ENCODE assay signal across 8 mouse cellular contexts in the genomic region with DNA sequence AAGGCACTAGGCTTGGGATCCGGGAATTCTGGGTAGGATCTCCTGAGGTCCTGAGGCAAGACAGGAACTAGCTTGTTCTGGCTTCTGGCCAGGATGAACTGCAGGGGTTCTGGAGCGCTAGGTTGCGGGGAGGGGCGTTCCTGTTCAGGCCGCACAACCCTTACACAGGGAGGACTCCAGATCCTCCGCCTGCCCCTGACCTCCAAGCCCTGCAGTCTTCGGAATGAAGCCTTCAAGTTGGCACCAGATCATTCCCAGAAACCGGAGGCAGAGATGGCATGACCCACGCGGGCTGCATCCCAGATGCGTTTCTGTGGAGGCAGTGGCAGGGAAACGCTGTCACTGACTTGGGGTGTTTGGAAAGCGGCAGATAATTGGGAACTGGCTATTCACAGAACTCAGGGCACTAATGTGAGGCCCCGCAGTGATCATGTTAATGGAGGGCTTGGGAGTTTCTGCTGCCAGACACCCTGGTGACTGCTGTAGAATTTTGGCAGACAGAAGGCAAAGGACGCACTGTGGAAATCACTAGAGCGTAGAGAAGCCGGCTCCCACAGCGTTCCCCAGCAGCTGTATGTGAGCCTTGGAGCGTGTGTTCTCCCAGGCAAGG.
DNase-seq lines count a peak whose midpoint lies in the region; ATAC-seq and TF ChIP-seq lines count a peak whose summit lies in the region.

No protein-coding gene starts in this region.

- DNase-seq in left cerebral cortex, adult 2 months (ENCODE audit: extremely low spot score in 1 of 2, low spot score in 2 of 2), result peak in 1 of 2 experiments; percentile 17
- DNase-seq in left cerebral cortex, postnatal 36 days (ENCODE audit: low spot score in 2 of 2), result no peak
- peak; percentile 64 for DNase-seq in cerebellum, adult 8-10 months
- DNase-seq in forebrain, postnatal 0 days, result peak; percentile 57
- DNase-seq in limb, embryonic 10.5 days (ENCODE audit: low spot score), result peak; percentile 64
- peak; percentile 84 for DNase-seq in retina, postnatal 1 day
- DNase-seq in adrenal gland, adult 8-10 months, result no peak
- DNase-seq in spleen, postnatal 14 days (ENCODE audit: low spot score in 2 of 2), result no peak

- no peaks in the 10 kb centered on the region for H3K27me3 ChIP-seq in forebrain, postnatal 0 days (ENCODE audit: insufficient read depth, low read length)
- H3K27me3 ChIP-seq in limb, embryonic 10.5 days (ENCODE audit: low read depth, poor library complexity, severe bottlenecking), result no peaks in the 10 kb centered on the region

- H3K27ac ChIP-seq in left cerebral cortex, adult 2 months, result 0 out of 2 replicates have a peak overlapping the region, but pooled peaks have one; percentile 11
- no peak overlapping the region for H3K27ac ChIP-seq in forebrain, postnatal 0 days (ENCODE audit: low read depth, low read length)
- peak overlapping the region; percentile 70 for H3K27ac ChIP-seq in limb, embryonic 10.5 days

- peak overlapping the region; percentile 42 for H3K4me3 ChIP-seq in left cerebral cortex, adult 2 months
- H3K4me3 ChIP-seq in forebrain, postnatal 0 days (ENCODE audit: low read depth, low read length), result peak overlapping the region; percentile 22
- H3K4me3 ChIP-seq in limb, embryonic 10.5 days, result peak overlapping the region; percentile 43

- no peaks in the 10 kb centered on the region for H3K9me3 ChIP-seq in forebrain, postnatal 0 days (ENCODE audit: low read length)
- no peaks in the 10 kb centered on the region for H3K9me3 ChIP-seq in limb, embryonic 10.5 days (replicated peaks)

- WGBS in forebrain, postnatal 0 days, result 3% methylated on average over 19 of the region's 19 CpGs
- WGBS in limb, embryonic 10.5 days, result 15% methylated on average over 19 of the region's 19 CpGs

- H3K4me2 ChIP-seq in forebrain, postnatal 0 days (ENCODE audit: low read depth), result peak overlapping the region; percentile 54

- H3K36me3 ChIP-seq in forebrain, postnatal 0 days (ENCODE audit: insufficient read depth), result no peaks in the 10 kb centered on the region
- H3K36me3 ChIP-seq in limb, embryonic 10.5 days, result no peaks in the 10 kb centered on the region

- ATAC-seq in forebrain, postnatal 0 days, result peak; percentile 78

- peak overlapping the region; percentile 23 for H3K9ac ChIP-seq in forebrain, postnatal 0 days

- intact Hi-C loops in left cerebral cortex, adult 2 months (cut with DNase I), result no loop called here
- intact Hi-C loops in left cerebral cortex, postnatal 36 days (cut with DNase I), result no loop called here

- no peak for TF ChIP-seq CTCF in left cerebral cortex, adult 2 months (IDR thresholded peaks at IDR 0.05)
- TF ChIP-seq CTCF in forebrain, postnatal 0 days (IDR thresholded peaks at IDR 0.05; ENCODE audit: low read depth), result no peak

- H3K4me1 ChIP-seq in forebrain, postnatal 0 days (ENCODE audit: insufficient read depth), result no peaks in the 10 kb centered on the region
- peaks cover 19% of the 10 kb centered on the region for H3K4me1 ChIP-seq in limb, embryonic 10.5 days

Comparison
In these comparisons a context has a peak if more than half of its experiments do, and no peak if none do; other contexts are left out.
1. DNase-seq: peak in cerebellum, adult 8-10 months (single experiment), forebrain, postnatal 0 days (single experiment), limb, embryonic 10.5 days (single experiment) and retina, postnatal 1 day (single experiment); none in left cerebral cortex, postnatal 36 days (0 of 2), adrenal gland, adult 8-10 months (single experiment) and spleen, postnatal 14 days (0 of 2).
2. Peak in every context shown above with its lines, with median percentiles within 50 percentile points of each other: H3K4me3 ChIP-seq.